8 mouse cellular contexts compared by ENCODE assay signal in genomic region chr2:90846955-90847680, GRCm38 (mm10). TPM values are rescaled to one million over a fixed set of nuclear protein-coding genes. Genes with fewer than 3 reads are reported as not detected.
DNase-seq lines count a peak whose midpoint lies in the region; ATAC-seq lines count a peak whose summit lies in the region.

Gene Mtch2, plus strand, starts transcription at chr2:90847155.

- peak within 1 kb of the TSS; percentile 66 for H3K4me2 ChIP-seq in hindbrain, embryonic 12.5 days (replicated peaks)

- peak within 1 kb of the TSS; percentile 85 for H3K4me3 ChIP-seq in hindbrain, embryonic 12.5 days

- H3K27ac ChIP-seq in hindbrain, embryonic 12.5 days: peak within 1 kb of the TSS; percentile 92

- no peaks in the 10 kb centered on the region for H3K9me3 ChIP-seq in hindbrain, embryonic 12.5 days (replicated peaks)

- peaks cover 20% of the 10 kb centered on the region for H3K36me3 ChIP-seq in hindbrain, embryonic 12.5 days

- peaks cover 20% of the 10 kb centered on the region for H3K4me1 ChIP-seq in hindbrain, embryonic 12.5 days

- H3K9ac ChIP-seq in hindbrain, embryonic 12.5 days: peak within 1 kb of the TSS; percentile 93

- no peaks in the 10 kb centered on the region for H3K27me3 ChIP-seq in hindbrain, embryonic 12.5 days

- under 1% methylated on average over 65 of the region's 67 CpGs for WGBS in hindbrain, embryonic 12.5 days

- ATAC-seq in hindbrain, embryonic 12.5 days (ENCODE audit: low FRiP score): peak; percentile 98

- DNase-seq in NIH3T3 (ENCODE audit: low read depth): peak; percentile 99
- DNase-seq in cerebellum, postnatal 10 days: peak; percentile 99 to 100
- DNase-seq in frontal cortex, postnatal 10 days (ENCODE audit: low spot score in 2 of 2): peak; percentile 97 to 98
- DNase-seq in layer of hippocampus, postnatal 14 days (ENCODE audit: low spot score in 2 of 2): peak; percentile 98
- DNase-seq in lung, postnatal 14 days: peak; percentile 99
- peak; percentile 93 for DNase-seq in retina, adult 2 months (ENCODE audit: low read depth, low spot score)
- DNase-seq in thymus, postnatal 36 days: peak; percentile 98

RNA-seq across cellular contexts. Expression of gene Mtch2, which starts in this region (rescaled TPM):
- polyA plus RNA-seq in hindbrain, embryonic 12.5 days (2016; fragmentation: Nextera tagmentation; extraction: Ambion mirVana): 209 TPM in 2 replicates
- total RNA-seq in layer of hippocampus, postnatal 14 days (2021): 100 to 1,000 TPM; 134 to 139 TPM

Comparison
In these comparisons a context has a peak if more than half of its experiments do, and no peak if none do; other contexts are left out.
1. Peak in every context shown above with its lines: DNase-seq, ATAC-seq, H3K4me3 ChIP-seq and H3K27ac ChIP-seq.